Mouse (Mus musculus) ES-E14 (cell line): ENCODE data around the gene Gm17509. TPM values are rescaled to one million over a fixed set of nuclear protein-coding genes. Genes with fewer than 3 reads are reported as not detected.

Experiments used
- DNase-seq: peaks from one replicate; pipeline ENCODE4 v3.0.0-alpha.2; 2013; ENCODE audit warnings: low read depth, low spot score
- H3K27ac ChIP-seq: 2 replicates; pipeline ENCODE4 v1.5.1; 2012; ENCODE audit warnings: low read depth, mild to moderate bottlenecking, low read length, moderate library complexity, mixed read lengths; ENCODE audit not compliant: poor library complexity, insufficient read depth, severe bottlenecking
- H3K36me3 ChIP-seq: 2 replicates; pipeline ENCODE4 v1.6.1; 2012; ENCODE audit warnings: mild to moderate bottlenecking, low read length, moderate library complexity, mixed read lengths; ENCODE audit not compliant: control insufficient read depth, poor library complexity, insufficient read depth, severe bottlenecking
- H3K4me1 ChIP-seq, 2 experiments: fragments of 150-350 bp in 1 of 2; sonication (generic) in 1 of 2; 2 replicates each; pipeline ENCODE4 v1.6.1; 2012; ENCODE audit warnings: low read length in 2 of 2, mild to moderate bottlenecking in 1 of 2, mixed read lengths in 1 of 2; ENCODE audit not compliant: control insufficient read depth in 2 of 2, insufficient read depth in 2 of 2, poor library complexity in 1 of 2
- H3K4me3 ChIP-seq, 2 experiments: fragments of 150-350 bp in 1 of 2; sonication (generic) in 1 of 2; 2 replicates each; pipeline ENCODE4 v1.5.1; 2012; ENCODE audit warnings: low read length in 2 of 2, low read depth in 1 of 2, mild to moderate bottlenecking in 1 of 2, mixed read lengths in 1 of 2; ENCODE audit not compliant: insufficient read depth in 1 of 2, poor library complexity in 1 of 2, severe bottlenecking in 1 of 2
- H3K9ac ChIP-seq: 2 replicates; pipeline ENCODE4 v1.6.1; 2012; ENCODE audit warnings: low read depth, mild to moderate bottlenecking, low read length, mixed read lengths; ENCODE audit not compliant: poor library complexity, insufficient read depth, severe bottlenecking
- H3K9me3 ChIP-seq: fragments of 150-350 bp; sonication (generic); 2 replicates; pipeline ENCODE4 v1.6.1; 2012; ENCODE audit warnings: low read depth, mild to moderate bottlenecking, low read length; ENCODE audit not compliant: control insufficient read depth, insufficient read depth
- CHD2 ChIP-seq: IDR thresholded peaks from 2 replicates; pipeline ENCODE4 v1.6.1; 2014; ENCODE audit warnings: mild to moderate bottlenecking, low read depth, low read length, inconsistent platforms
- HCFC1 ChIP-seq: IDR thresholded peaks from 2 replicates; pipeline ENCODE4 v1.6.1; 2012; ENCODE audit warnings: low read length, inconsistent platforms, borderline replicate concordance; ENCODE audit not compliant: insufficient read depth
- MAFK ChIP-seq: IDR thresholded peaks from 2 replicates; pipeline ENCODE4 v1.6.1; 2014; ENCODE audit warnings: mild to moderate bottlenecking, low read depth, low read length, inconsistent platforms; ENCODE audit not compliant: insufficient read depth
- ZC3H11A ChIP-seq: IDR thresholded peaks from 2 replicates; pipeline ENCODE4 v1.6.1; 2012; ENCODE audit warnings: low read depth, mild to moderate bottlenecking, inconsistent platforms, low read length, borderline replicate concordance
- ZNF384 ChIP-seq: IDR thresholded peaks from 2 replicates; pipeline ENCODE4 v1.6.1; 2012; ENCODE audit warnings: low read depth, low read length, inconsistent platforms
- in situ Hi-C, 2 experiments: fragments of 600-800 bp; cut with MboI; formaldehyde crosslinking; loops; one replicate each; pipeline ENCODE4 v1.15.1; 2025; ENCODE audit warnings: low sequenced_read_pairs in 2 of 2, inconsistent platforms in 1 of 2; ENCODE audit not compliant: unreplicated experiment in 2 of 2
- total RNA-seq: library from RNA; depleted of rRNA; stranded (reverse); fragments of 300-350 nt; gene quantifications from 2 replicates; pipeline ENCODE4 v1.2.3, GENCODE M21; 2012

Gm17509 gene
- total RNA-seq, 1 experiment, result 1.3 TPM

DNA sequence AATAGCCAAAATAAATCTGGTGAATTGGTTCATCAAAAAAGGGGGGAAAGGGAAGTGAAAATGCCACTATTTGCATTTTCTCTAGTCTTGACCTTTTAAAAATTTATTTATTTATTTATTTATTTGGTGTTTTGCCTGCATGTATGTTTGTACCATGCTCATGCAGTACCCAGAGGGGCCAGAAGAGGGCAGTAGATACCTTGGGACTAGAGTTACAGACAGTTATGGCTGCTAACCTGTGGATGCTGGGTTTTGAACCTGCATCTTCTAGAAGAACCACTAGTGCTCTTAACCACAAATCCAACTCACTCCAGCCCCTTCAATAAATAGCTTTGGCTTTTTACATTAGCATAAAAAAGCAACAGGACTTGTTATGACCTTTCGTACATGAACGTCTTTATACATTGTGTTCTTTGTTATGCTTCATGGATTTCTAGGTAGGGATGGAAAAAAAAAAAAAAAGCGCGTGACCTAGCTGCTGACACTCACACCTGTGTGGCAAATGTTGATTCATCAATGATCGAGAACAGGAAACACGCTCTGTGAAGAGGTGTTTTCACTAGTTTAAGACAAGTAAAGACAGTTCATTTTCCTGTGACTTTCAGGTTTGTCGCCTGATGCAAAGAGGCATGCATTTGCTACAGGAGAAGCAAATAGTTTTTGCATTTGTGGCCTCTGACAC lies 22.3 kb downstream of the Gm17509 start:
- in situ Hi-C loops, result no loop called here
- no peak overlapping the region for H3K4me3 ChIP-seq
- H3K4me1 ChIP-seq, result no peaks in the 10 kb centered on the region
- no peaks in the 10 kb centered on the region for H3K36me3 ChIP-seq
- TF ChIP-seq ZC3H11A (peak; percentile 87), CHD2 (no peak), HCFC1 (no peak), ZNF384 (no peak)
- H3K27ac ChIP-seq, result no peak overlapping the region
- peak; percentile 79 for DNase-seq
- no peaks in the 10 kb centered on the region for H3K9me3 ChIP-seq
- H3K9ac ChIP-seq, result no peak overlapping the region

DNA sequence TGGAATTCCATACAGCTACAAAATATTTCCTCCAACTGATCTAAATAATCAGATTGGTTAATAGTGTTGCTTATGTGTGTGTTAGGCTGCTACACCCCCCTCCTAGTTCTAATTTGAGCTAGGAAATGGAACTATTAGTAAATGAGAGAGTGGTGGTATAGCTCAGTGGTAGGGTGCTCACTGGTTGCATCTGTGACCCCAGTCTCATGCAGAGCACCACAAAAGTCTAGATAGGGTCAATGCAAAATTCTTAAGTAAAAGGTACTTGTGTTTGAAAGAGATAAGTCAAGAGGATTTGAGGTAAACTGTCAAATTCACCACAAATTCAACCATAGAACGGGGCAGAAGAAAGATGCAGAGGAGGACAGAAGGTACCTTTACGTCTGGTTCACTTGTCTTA lies 23.2 kb downstream of the Gm17509 start:
- Histone ChIP-seq H3K36me3 (no peaks in the 10 kb centered on the region), H3K4me3 (no peak overlapping the region), H3K9ac (no peak overlapping the region), H3K4me1 (no peaks in the 10 kb centered on the region), H3K9me3 (no peaks in the 10 kb centered on the region), H3K27ac (no peak overlapping the region)
- TF ChIP-seq MAFK (no peak), HCFC1 (no peak), CHD2 (no peak), ZNF384 (no peak), ZC3H11A (no peak)
- in situ Hi-C loops, result no loop called here
- DNase-seq, result no peak

DNA sequence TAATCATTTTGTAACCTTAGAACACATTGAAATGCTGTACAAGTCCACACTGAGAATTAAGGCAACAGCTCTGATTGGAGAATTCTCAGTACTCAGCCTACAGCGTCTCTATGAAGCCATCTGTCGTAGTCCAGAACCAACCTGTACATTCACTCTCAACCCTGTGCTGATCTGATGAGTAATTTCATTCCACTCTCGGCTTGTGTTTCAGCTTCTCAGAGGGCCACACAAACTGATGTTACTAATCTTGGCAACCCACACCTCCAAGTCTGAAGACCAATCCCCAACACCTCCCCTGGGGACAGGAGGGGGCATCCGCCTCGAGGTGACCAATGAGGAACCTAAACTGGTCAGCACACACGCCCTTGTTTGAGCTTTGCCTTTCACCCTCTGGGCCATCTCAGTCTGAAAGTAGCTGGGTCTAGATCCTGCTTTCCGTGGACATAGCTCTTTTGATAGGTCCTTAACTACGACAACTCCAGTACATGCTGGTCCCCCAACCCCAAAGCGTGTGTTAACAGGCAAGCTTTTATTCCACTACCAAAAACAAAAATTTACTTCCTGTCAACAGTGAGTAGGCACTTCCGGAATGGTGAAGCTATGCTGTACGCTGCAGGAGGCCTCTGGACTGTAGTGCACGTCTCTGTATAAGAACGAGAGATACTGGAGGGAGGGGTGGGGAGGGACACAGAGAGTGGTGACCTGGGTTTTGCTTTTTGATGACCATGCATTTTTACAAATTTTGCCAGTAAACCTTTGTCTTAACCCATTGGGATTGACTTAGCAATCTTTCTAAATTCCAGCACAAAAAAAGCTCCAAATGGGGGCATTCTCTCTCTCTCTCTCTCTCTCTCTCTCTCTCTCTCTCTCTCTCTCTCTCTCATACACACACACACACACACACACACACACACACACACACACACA lies 25.0 kb downstream of the Gm17509 start:
- TF ChIP-seq CHD2 (no peak), HCFC1 (no peak), ZNF384 (no peak), ZC3H11A (no peak), MAFK (peak; percentile 54; the same call in 1 of the 2 replicates)

DNA sequence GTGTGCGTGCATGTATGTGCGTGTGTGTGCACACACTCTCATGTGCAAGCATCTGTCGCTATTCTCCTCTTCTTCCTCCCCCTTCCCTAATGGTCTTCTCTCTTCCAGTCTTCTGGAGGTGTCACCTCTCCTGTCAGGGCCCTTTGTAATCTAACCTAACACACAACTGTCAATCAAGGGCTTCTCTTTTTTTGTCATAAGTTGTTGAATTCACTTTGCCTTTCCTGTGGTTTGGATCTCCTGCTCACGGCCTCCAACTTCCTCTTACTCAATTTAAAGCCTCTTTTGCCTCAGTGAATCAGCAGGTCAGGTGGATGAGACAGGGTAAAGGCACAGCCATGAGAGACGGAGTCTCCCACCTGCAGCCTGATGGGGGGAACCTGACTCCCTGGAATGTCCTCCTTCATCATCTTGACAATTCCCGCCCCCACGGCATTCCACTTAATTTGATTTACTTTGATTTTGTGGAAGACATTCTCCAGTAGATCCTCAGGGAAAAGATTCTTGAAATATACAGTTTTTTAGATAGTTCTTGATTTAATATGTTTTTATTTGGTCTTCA lies 27.4 kb downstream of the Gm17509 start:
- no peaks in the 10 kb centered on the region for H3K36me3 ChIP-seq
- H3K9me3 ChIP-seq, result no peaks in the 10 kb centered on the region
- no peak for DNase-seq
- no peak overlapping the region for H3K27ac ChIP-seq
- H3K4me1 ChIP-seq, result no peaks in the 10 kb centered on the region
- no peak overlapping the region for H3K4me3 ChIP-seq
- TF ChIP-seq MAFK (no peak), ZNF384 (no peak), ZC3H11A (no peak), HCFC1 (no peak), CHD2 (no peak)
- no peak overlapping the region for H3K9ac ChIP-seq
- in situ Hi-C loops, result no loop called here

More for the DNA sequence above, 25.0 kb downstream of the Gm17509 start:
- in situ Hi-C loops, result no loop called here
- H3K4me1 ChIP-seq, result no peaks in the 10 kb centered on the region
- H3K27ac ChIP-seq, result no peak overlapping the region
- no peak overlapping the region for H3K4me3 ChIP-seq
- H3K9me3 ChIP-seq, result no peaks in the 10 kb centered on the region
- H3K9ac ChIP-seq, result no peak overlapping the region
- DNase-seq, result no peak
- H3K36me3 ChIP-seq, result no peaks in the 10 kb centered on the region
